Mouse (Mus musculus) left cerebral cortex, postnatal 36 days (tissue): ENCODE data around the gene Hoxd12. TPM values are rescaled to one million over a fixed set of nuclear protein-coding genes. Genes with fewer than 3 reads are reported as not detected.

Experiments
- DNase-seq, 2 experiments: peaks; one replicate each; pipeline ENCODE4 v3.0.0; 2021 to 2022; ENCODE audit warnings: low spot score in 2 of 2, mixed read lengths in 1 of 2
- intact Hi-C: fragments of 180-260 bp; cut with DNase I; formaldehyde crosslinking; loops from one replicate; pipeline ENCODE4 v1.15.1; 2025
- total RNA-seq, 2 experiments: library from RNA; stranded (reverse); gene quantifications; 2 replicates each; pipeline ENCODE4 v1.2.3; 2021

Hoxd12 gene
- total RNA-seq, 2 experiments from 2014 or later = not detected

- DNase-seq = no peak
- intact Hi-C loops = loop anchor here (1.0 to 5.0 kb wide), 5 partner anchors 354 to 886 kb away; no protein-coding TSS in a partner anchor
These were observed 28.0 kb downstream of the Hoxd12 start for GRCm38 (mm10) chr2:74702820-74703219.

- DNase-seq = no peak
- intact Hi-C loops = loop anchor here (2.0 to 5.0 kb wide), 3 partner anchors 354 to 609 kb away; no protein-coding TSS in a partner anchor
These were observed 28.5 kb downstream of the Hoxd12 start for GRCm38 (mm10) chr2:74703317-74703716.

- no peak for DNase-seq
These were observed 29.0 kb downstream of the Hoxd12 start for GRCm38 (mm10) chr2:74703720-74704392.

GRCm38 (mm10) chr2:74704393-74704998, 29.7 kb downstream of the Hoxd12 start, which contains the start of gene Hoxd8:
Gene Hoxd8 (plus strand): TSS chr2:74704615.
- DNase-seq = no peak
- intact Hi-C loops = loop anchor here (5.0 kb wide), 2 partner anchors 353 to 448 kb away; no protein-coding TSS in a partner anchor

More at GRCm38 (mm10) chr2:74703720-74704392, 29.0 kb downstream of the Hoxd12 start:
- intact Hi-C loops = loop anchor here (2.0 to 5.0 kb wide), 3 partner anchors 353 to 609 kb away; no protein-coding TSS in a partner anchor

- no peak for DNase-seq
- intact Hi-C loops = loop anchor here (5.0 kb wide), 2 partner anchors 352 to 447 kb away; no protein-coding TSS in a partner anchor
These were observed 30.2 kb downstream of the Hoxd12 start for GRCm38 (mm10) chr2:74704999-74705466.

DNA sequence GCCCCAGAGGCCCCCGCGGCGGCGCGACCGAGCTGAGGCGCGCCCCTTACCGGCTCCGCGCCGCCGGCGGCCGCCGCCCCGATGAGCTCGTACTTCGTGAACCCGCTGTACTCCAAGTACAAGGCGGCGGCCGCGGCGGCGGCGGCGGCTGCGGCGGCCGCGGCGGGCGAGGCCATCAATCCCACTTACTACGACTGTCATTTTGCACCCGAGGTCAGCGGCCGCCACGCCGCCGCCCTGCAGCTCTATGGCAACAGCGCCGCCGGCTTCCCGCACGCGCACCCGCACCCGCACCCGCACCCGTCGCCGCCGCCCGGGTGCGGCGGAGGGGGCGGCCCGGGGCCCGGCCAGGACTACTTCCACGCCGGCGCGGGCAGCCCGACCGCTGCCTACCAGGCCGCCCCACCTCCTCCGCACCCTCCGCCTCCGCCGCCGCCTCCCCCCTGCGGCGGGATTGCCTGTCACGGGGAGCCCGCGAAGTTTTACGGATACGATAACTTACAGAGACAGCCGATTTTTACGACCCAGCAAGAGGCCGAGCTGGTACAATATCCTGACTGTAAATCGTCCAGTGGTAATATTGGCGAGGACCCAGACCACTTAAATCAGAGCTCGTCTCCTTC, 30.8 kb downstream of the Hoxd12 start:
- DNase-seq = no peak
- intact Hi-C loops = no loop called here

DNA sequence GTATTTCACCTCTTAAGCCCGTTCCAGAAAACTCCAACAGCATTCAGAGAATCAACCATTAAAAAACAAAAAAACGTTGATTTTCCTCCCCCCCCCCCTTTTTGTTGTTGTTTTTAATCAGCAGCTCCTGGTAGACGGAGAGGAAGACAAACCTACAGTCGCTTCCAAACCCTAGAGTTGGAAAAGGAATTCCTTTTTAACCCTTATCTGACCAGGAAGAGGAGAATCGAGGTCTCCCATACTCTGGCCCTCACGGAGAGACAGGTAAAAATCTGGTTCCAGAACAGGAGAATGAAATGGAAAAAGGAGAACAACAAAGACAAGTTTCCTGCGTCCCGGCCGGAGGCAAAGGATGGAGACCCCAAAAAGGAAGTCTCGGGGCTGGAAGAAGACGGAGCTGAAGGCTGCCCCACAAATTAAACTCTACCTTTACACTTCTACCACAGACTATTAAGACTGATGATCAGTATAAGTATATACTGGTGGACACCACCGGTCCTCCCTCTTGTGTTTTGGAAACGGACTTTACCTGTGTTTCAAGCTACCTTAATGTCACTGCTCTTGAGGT, 31.7 kb downstream of the Hoxd12 start:
- intact Hi-C loops = no loop called here
- no peak for DNase-seq

DNA sequence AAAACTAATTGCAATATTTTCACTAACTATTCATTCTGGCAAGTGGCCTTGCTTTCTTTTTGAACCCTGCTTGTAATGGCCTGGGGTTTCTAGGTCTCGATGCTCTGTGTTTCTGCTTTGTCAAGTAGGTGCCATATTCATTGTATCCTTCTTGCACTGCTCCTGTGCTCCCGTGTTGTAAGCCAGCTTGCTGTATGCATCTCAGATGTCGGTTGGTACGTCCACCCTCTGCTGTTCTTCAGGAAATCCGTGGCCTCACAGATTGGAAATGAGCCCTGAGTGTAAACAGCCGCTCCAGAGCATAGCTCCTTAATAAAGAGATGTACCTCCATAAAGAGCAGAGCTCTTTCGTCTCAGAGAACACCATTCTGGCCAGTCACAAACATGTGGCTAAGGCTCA, 32.8 kb downstream of the Hoxd12 start:
- intact Hi-C loops = no loop called here
- no peak for DNase-seq

DNA sequence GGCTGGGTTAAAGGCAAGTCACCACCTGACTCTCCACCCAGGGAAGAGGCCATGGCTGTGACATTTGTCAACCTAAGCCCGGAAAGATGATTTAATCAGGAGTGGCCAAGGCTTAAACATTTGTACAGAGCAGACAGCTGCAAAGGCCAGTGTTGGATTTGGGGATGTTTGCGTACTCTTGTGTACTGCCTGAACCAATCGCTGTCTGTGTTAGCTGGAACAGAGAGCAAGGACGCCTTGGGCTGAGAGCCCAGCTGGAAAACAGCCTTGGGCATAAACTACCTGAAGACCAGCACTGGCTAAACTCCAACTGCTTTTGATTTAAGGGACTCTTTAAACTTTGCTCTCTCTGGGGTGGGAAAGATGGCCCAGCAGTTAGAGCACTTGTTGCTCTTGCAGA, 33.9 kb downstream of the Hoxd12 start:
- intact Hi-C loops = no loop called here

GRCm38 (mm10) chr2:74709465-74710419, 34.9 kb downstream of the Hoxd12 start:
- intact Hi-C loops = no loop called here
- DNase-seq = no peak

More for the DNA sequence above, 33.9 kb downstream of the Hoxd12 start:
- no peak for DNase-seq

DNA sequence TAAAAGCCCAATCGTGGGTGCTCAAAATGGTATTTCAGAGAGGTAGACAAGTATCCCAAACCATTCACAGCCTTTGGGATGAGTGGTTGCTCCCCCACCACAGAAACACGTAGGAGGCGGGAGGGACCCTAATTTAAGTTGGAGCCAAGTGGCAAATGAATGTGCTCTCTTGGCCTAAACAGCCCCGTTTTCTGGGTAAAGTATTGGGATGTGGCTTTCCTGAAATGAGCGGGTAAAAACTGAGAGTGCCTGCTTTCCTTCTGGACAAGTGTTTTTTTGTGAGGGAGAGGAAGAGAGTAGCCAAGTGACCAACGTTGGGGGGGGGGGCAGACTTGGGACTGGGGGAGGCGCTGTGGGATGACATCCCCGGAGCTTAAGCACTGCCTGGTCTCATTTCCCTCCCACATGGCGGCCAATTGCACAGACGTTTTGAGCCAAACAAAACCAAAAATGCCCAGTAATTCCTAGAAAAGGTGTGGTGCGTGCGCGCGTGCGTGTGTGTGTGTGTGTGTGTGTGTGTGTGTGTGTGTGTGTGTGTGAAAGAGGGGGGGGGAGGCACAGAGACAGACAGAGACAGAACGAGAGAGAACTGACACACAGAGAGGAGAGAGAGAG, 36.2 kb downstream of the Hoxd12 start:
- intact Hi-C loops = no loop called here
- DNase-seq = no peak

DNA sequence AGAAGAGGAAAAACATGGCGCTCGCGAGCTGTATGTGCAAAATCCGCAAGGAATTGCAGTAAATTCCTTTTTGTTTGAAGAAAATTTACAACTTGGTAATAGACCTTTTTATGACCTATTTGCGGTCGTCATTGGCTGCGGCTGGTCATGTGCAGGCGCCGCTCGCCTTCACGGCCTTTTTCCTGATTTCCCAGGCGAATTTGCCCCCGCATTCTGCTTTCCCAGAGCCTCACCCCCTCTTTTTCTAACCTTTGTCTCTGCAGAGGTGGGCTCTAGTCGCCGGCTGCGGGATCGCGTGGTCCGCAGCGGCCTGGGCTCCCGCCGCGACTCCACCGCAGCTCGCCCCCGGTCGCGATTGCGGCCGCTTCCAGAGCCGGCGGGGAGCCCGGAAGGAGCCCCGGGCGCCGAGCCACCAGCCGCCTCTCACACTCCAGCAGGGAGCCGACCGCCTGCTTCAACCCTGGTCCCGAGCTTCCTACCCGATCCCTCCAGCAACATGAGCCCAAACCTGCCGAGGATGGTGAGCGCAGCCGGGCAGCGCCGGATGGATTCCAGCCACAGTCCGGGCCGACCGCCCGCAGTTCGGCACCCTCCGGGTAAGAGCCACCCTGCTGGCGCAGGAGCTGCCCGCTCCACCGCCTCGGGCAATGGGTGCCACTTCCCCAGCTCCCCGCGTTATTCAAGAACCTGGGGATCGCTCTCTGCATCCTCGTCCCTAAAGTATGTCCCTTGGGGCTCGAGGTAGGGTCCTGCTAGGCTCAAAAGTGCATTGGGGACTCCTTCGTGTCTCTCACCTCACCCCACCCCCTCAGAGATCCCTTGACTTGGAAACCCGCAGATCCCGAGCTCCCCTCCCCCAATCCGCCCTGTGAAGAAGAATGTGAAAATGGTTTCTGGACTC, 37.2 kb downstream of the Hoxd12 start, which contains the start of the genes Hoxd3 and Hoxd4:
Gene Hoxd3, plus strand, starts transcription at position 207 of the 901 bp plus-strand sequence.
Gene Hoxd4, plus strand, starts transcription at position 209 of the 901 bp plus-strand sequence.
- intact Hi-C loops = no loop called here
- DNase-seq = no peak

- intact Hi-C loops = no loop called here
- DNase-seq = no peak
These were observed 38.7 kb downstream of the Hoxd12 start for GRCm38 (mm10) chr2:74713239-74714150.

- DNase-seq = no peak
- intact Hi-C loops = no loop called here
These were observed 39.5 kb downstream of the Hoxd12 start for GRCm38 (mm10) chr2:74714156-74714789.

DNA sequence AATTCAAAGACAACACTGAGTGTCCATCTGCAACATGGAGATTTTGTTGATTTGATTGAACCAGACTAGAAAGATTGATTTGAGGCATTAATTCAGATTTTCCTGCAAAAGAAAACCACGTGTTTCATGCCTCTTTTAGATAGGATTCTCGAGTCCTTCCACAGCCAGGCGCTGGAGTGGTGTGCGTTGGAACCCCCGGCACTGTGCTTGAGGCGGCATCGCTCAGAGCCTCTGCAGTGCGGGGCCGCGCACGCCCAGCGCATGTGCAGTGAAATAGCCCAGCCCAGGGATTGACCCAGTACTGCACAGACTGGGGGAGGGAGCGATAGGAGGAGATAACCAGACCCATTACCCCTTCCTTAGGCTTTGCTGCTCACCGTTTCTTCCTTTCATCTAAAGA, 40.1 kb downstream of the Hoxd12 start:
- DNase-seq = no peak

More for the DNA sequence above, 40.1 kb downstream of the Hoxd12 start:
- intact Hi-C loops = loop anchor here (5.0 kb wide), 4 partner anchors 247 to 597 kb away; no protein-coding TSS in a partner anchor
